Mouse (Mus musculus): Measurements from ENCODE around the gene F2.

F2 gene

DNA sequence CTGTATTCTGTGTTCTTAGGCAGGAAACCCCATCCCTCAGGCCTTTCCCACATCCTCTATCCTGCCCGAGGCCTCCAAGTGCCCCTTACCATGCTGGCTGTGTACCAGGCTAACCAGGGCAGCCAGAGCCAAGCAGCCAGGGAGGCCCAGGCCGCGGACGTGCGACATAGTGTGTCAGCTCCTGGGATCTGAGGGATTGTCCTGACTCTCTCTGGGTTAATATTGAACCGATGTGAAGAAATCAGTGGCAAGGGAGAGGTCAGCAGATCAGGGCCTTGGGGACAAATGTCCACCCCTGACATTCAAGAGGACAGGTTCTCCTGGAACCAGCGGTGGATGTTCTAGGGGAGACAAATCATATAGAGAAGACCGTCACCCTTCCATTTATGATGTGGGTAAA lies at the start of gene F2:
Gene F2, minus strand, starts transcription at position 186 of the 400 bp plus-strand sequence.
- DNase-seq: no peak

DNA sequence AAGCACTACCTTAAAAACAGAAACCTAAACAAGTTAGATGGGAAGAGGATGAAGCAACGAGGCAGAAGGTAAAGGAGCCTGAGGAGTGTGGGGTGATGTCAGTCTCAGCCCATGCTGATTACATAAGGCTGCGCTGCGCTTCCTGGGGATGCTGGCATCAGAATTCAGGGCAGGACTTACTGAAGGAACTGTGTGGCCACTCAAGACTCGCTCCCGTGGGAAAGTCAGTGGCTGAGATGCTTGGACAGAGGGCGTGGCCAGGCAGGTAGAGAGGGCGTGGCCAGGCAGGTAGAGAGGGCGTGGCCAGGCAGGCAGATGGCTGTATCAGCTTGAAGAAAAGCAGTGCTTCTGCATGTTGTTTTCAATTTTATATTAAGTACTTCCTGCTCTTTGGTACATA lies 47.7 kb upstream of the F2 start:
- peak; percentile 77 to 81 for DNase-seq

DNA sequence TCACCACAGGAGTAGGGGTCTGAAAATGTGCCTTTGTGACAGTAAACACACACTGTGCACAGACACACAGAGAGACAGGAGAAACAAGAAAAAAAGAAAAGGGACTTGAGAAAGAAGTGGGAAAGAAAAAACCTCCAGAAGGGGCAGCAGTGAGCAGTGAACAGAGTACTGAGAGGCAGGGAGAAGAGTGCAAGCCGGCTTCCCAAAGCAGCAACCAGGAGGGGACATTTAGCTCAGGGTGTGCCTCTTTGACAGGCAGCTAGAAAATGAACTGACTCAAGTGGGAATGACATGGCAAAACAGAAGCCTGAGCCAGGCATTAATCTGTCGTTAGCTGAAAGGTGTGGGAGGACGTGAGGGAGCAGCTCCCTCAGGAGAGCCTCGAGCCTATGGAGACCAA lies 46.6 kb upstream of the F2 start:
- DNase-seq: peak; percentile 25 to 58

- no peak for DNase-seq
Measured at GRCm38 (mm10) chr2:91676961-91677360, 40.7 kb upstream of the F2 start.

DNA sequence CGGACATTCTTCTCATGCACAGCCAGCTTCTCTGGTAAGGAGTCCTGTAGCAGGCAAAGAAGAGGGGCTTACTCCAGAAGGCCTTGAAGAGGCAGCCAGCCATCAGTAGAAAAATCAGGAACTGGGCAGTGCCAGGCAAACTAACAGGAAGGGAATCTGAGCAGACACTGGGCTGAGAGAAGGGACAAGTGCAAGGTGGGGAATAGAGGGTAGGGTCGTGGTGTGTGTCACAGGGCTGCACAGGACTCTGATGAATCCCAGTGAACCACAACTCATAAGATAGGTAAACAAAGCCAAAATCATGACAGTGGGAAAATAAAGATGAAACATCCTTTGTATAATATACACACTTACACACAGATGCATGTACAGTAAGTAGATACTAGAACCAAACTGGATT lies 40.2 kb upstream of the F2 start:
- no peak for DNase-seq

DNA sequence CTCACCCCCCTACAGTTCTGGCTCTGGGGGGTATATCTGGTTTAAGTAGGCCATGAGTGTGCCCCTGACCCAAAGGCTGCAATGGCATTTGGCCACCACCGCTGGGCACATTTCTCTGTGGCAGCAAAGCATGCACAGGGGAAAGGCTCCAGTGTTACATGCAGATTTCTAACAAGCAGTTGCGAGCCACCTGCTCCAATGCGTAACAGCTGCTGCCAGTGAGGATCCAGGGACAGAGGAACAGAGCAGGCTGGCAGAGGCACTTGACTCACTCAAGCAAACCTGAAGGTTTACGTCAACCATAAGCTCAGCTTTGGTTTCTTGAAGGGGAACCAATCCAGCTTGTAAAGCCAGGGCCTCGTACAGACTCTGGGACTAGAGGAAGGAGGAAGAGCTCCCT lies 38.7 kb upstream of the F2 start:
- DNase-seq: no peak

GRCm38 (mm10) chr2:91673587-91673986 lies 37.4 kb upstream of the F2 start:
- no peak for DNase-seq

- no peak for DNase-seq
Measured at GRCm38 (mm10) chr2:91670038-91670437, 33.8 kb upstream of the F2 start.

- no peak for DNase-seq
Measured at GRCm38 (mm10) chr2:91669326-91669725, 33.1 kb upstream of the F2 start.

- peak in 1 of 2 experiments; percentile 45 for DNase-seq
Measured at GRCm38 (mm10) chr2:91667747-91668146, 31.5 kb upstream of the F2 start.

DNA sequence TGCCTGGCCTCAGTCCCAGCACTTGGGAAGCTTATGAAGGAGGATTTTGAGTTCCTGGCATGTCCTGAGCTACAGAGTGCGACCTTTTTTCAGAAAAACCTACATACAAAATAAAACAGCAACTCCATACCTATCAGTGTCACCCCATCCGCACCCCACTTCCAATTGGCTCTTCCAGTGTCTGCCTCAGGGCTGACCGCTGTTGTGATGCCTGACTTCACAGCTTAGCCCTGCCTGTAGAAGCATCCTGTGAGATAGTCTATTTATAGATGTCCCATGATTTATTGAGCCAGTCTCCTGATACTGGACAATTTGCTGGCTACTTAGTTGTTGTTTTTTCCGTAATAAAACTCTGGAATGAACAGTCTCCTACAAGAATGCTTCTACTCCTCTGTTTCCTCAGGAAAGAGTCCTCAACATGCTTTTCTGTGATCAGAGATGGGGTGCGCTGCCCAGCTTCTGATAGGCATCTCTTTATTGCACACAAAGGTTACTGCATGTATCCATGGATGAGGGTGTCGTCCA lies 30.2 kb upstream of the F2 start:
- DNase-seq: no peak

DNA sequence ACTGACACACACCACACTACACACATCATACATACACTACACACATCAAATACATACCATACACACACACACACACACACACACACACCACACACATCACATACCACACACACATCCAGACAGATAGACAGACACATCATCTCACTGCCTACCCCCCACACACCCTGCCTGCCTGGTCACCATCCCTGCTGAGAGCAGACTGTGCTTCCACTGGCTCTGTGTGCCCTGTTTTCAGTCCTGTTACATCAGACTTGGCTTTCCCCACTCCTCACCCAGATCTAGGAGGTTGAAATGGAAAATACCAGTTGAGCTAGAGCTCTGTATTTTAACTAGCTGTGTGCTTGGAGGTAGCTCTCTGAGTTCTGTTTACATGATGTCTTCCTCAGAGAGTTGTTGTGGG lies 28.6 kb upstream of the F2 start:
- no peak for DNase-seq

- no peak for DNase-seq
Measured at GRCm38 (mm10) chr2:91660981-91661380, 24.8 kb upstream of the F2 start.

- DNase-seq: no peak
Measured at GRCm38 (mm10) chr2:91659657-91660056, 23.4 kb upstream of the F2 start.

DNA sequence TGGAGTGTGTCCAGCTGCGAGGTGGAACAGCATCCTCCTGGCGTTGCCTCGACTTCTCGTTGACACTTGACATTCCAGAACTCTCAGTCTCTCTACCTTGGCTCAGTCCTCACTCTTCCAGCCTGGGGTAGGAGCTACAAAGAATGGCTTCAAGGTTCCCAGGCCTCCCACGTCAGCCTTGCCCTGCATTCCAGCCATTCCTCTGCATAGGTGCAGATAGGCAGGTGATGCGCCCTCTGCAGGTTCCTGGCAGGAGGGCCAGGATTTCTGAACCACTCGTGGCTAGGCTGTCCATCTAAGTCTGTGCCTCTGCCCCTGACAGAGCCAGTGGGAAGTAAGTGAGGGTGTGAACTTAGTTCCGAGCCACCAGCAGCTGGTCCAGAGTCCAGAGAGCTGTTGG lies 20.6 kb upstream of the F2 start:
- DNase-seq: peak; percentile 75 to 78

GRCm38 (mm10) chr2:91655827-91656226 lies 19.6 kb upstream of the F2 start:
- no peak for DNase-seq

GRCm38 (mm10) chr2:91655388-91655787 lies 19.2 kb upstream of the F2 start:
- DNase-seq: no peak

- DNase-seq: no peak
Measured at GRCm38 (mm10) chr2:91652863-91653262, 16.6 kb upstream of the F2 start.

DNA sequence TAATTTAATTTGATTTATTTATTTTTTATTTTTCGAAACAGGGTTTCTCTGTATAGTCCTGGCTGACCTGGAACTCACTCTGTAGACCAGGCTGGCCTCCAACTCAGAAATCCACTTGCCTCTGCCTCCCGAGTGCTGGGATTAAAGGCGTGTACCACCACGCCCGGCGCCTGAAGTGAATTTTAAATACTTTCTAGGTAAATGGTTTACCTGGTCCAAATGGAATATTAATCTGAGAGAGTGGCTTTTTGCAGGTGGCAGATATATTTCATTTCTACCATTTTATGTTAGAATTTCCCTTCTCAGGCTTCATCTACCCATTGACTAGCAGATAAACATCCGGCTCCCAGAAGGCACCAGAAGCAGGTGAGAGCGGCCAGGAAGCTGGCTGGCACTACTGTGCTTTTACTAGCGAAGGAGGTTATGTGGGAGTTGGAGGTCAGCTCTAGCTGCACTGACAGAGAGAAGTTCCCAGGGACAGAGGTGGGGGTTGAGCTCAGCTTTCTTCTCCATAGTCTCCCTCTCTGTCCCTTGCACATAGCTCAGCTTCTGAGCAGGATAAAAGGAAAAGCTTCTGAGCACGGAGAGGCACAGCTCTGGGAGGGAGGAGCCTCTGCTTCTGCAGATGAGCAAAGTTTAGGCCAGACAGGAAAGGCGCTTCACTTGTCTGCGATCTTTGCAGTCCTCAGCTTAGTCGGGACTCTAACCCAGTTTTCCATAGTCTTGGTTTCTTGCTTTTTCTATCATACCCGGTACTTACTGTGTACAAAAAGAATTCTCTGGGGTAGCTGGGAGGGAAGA lies 15.4 kb upstream of the F2 start:
- no peak for DNase-seq

DNA sequence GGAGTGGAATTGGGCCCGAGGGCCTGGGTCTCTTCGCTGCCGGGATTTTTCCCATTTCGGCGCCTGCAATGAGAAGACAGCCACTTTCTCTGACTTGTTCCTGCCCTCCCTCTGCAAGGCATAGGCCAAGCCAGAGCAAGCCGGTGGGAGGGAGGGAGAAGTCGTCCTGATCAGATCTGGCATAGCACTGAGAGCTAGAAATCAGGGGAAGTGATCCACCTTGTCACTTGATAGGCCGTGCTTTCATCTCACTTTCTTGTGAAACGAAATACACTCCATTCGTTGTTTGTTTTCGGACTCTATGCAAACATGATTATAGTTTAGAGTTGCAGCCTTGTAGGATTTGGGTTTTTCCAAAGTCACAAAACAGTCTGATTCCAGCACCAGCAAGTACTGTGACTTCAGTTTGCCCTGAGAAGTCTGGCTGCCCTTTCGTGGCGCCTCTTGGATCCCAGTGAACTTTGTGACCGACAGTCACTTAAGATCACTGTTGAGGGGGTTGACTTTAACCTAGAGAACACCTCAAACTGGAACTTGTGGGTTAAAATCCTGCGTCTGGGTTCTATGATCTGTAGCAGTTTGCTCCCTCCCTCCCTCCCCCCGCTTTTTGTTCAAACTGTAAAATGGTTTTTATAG lies 14.3 kb upstream of the F2 start:
- DNase-seq: no peak

DNA sequence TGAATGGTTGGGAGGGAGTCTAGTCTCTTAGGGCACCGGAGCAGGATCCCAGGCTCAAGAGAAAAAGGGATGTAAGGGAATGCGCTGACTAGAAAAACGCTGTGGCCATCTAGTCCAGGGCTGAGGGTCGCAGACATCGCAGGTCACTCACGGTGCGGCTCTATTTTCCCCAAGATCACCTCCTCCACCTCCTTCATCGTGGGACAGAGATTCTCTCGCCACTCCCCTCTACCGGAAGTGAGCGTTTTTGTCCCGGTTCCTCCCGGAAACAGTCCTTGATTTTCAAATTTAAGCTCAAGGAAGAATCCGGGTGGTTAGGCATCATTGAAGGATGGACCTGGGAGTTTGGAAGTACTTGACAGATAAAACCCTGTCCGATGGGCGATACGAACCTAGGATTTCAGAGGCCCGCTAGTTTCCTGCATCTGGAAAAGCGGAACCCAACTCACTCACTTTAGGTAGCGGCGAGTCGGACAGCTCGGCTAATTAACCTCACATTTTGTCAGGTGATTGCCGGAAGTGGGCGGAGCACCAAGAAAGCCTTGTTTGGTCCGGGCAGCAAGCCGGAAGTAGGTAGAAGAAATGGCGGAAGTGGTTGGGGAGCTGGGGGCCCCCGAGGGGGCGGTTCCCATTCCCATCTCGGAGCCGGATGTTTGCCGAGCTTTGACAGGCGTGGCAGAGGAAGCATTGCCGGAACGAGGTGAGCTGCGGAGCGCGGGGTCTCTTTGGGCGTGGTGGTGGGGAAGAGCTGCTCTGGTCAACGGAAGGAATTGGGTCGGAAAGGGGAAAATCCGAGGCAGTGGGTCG lies 13.5 kb upstream of the F2 start, which contains the start of the genes Zfp408 and Arhgap1:
Gene Zfp408, minus strand, starts transcription at position 239 of the 807 bp plus-strand sequence.
Gene Arhgap1, plus strand, starts transcription at position 308 of the 807 bp plus-strand sequence.
- DNase-seq: peak; percentile 98

DNA sequence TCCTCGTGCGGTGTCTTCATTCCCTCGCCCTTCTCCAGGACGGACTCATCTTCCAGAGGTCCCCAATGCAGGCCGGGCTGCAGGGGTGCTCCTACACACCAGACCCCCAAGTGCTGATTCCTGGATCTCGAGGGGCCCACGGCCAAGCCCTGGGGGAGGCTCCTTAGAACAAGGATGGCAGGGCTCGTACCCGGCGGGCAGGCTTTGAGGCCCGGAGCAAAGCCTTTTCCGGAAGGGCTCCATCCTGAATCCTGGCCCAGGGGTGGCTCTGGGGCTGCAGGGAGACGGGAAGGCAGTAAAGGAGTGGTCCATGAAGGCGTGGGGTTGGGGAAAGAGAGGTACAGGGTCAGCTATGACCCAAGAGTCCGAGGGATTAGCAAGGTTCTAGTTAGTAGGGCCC lies 12.9 kb upstream of the F2 start:
- DNase-seq: no peak

DNA sequence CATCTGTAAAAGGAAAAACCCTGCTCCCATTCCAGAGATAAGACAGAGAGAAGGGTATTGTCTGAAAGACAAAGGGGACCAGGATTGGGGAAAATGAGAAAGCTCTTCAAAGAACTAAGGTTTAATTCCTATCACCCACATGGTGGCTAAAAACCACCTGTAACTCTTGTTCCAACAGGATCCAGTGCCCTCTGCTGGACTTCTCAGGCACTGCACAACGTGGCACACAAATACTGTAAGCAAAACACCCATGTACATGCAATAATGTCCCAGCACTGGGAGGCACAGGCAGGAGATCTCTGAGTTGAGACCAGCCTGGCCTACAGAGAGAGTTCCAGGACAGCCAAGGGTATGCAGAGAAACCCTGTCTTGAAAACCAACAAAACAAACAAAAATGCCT lies 10.5 kb upstream of the F2 start:
- peak; percentile 42 to 49 for DNase-seq
